Mouse (Mus musculus): ENCODE data around the gene Stab2. TPM values are rescaled to one million over a fixed set of nuclear protein-coding genes. Genes with fewer than 3 reads are reported as not detected.

Gene Stab2
- total RNA-seq, 2 experiments from 2014 or later, result 0.25 to 1.9 TPM

DNA sequence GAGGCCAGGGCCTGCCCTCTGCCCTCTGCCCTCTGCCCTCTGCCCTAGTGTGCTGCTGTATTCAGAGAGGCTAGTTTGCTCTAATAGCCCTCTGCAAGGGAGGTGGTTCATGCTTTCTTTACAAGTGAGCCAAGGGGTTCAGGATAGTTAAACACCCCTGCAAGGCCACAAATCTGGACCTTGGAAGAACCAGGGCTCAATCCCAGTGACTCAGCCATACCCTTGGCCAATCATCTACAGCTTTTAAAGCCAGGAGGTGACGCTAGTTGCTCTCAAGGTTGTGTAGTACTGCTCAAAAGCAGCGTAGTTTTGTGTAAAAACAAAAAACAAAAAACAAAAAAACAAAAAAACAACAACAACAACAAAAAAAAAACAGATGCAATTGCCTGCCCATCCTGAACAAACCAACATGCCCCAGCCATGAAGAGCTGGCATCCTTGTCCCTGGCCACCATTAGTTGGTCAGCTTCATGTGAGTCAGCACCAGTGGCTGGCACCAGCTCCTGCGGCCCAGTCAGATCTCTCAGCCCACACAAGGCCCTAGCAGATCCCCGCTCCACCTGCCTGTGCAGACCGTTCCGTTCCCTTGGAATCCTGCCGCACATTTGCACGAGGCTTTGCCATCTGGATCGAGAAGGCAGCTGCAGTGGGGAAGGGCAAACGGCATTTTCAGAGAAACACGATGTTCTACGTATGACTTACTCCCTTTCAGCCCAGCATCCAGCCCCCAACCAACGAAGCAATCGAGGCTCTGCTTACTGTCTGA, 117.5 kb downstream of the Stab2 start:
- no peak for DNase-seq

DNA sequence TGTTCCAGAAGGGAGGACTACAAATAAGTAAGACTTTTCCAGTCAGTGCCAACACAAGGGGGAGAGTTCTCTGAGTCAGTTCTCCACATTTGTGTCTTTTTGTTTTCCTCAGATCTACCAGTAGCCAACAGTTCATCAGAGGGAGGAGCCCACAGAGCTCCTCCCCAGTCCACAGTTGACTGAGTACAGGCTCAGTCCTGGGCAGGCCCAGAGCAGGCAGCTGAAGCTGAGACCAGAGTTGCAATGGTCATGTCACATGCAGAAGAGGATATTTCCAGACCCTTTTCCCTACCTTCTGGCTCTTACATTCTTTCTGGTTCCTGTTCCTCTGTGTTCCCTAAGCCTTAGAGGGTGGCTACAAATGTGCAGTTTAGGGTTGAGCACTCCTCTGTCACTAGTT, 118.4 kb downstream of the Stab2 start:
- DNase-seq, result no peak

DNA sequence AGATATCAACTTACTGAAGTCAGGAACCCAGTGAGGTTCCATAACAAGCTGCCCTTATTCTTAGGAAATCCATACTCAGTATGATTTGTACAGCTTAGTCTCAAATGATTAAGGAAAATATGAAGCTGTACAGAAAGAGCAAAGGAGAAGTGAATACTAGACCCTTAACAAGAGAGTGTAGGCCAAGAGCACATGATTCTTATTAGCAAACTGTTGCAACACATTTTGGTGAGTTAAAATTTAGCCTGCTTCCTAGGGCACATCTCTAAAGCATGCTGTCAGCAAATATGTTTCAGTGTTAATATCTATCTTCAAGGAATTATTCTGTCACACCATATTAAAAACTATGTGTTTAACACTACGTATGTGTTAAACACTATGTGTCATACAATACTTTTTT, 121.4 kb downstream of the Stab2 start:
- no peak for DNase-seq

DNA sequence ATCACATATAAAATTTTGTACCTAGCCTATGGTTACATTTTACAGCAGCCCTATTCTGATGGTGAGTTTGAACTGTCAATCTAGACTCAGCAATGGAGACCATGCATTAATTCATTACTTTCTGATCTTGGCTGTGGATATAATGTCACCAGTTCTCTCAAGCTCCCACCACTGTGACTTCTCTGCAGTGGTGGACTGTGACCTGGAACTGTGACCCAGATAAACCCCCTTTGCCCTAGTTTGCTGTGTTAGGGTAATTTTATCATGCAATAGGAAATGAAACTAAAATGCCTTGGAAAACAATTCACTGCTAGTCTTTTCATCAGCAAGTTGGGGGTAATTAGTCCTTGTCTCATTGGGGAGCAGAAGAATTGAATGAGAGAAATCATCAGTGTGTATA, 126.4 kb downstream of the Stab2 start:
- no peak for DNase-seq

DNA sequence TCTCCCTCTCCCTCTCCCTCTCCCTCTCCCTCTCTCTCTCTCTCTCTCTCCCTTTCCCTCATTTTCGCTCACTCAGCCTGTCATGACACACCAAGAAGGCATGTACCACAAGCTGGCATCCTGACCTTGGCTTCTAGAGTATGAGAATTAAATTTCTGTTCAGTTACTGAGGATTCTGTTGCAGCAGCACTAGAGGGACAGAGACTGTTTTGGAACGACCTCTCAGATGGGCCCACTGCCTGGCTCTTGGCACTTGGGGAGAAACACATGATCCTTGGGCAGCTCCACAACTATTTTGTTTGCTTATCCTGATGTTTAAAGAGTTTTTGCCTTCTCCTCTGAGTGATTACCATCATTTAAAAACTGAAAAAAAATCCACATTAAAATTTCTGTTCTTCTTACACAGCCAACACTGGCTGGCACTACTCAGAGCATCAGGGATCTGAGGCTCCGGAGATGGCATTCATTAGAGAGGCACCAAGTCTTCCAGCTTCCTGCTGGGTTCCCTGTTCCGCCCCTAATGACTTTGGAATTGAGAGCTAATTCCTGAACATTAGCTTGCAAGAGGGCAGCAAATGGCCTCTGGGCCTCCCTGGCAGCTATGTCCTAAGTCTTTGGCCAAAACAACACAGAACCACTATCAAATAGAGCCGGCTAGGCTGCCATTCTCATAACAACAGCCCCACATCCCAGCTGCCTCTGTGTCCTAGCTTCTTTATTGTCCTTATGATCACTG, 127.6 kb downstream of the Stab2 start:
- DNase-seq, result no peak

DNA sequence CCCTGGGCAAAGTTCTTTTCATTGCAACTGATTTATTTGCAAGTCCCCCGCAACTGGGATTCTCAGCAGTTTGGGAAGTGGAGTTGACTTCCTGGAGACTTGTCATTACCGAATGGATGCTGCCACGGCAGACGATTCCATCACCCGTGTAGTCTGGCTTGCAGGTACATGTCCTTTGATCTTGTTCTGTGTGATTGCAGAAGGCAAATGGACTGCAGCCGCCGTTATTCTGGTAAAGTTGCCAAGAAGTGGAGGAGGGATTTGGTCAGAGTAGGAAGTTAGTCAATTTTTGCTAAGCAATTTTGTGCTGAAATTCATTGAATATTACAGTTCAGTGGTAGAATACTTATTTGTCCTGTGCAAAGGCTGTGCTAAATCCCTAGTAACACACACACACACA, 129.1 kb downstream of the Stab2 start:
- DNase-seq, result no peak

DNA sequence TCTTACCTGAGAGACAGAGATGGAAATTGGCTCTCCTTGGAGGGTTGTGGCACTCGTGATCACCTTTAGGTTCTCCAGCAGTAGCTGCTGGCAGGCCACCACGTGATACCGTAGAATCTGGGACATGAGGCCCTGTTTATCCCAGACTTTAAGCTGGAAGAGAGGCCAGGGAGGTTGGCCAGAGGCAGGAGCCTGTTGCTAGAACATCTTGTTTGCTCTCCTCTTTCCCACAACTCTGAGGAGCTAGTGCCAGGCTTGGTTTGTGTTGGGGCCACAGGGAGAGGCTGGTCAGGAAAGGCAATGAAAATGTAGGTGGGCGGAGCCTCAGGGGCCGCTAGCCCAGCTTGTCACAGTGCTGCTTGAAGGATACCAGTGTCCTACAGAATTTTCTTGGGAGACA, 135.2 kb downstream of the Stab2 start:
- peak; percentile 15 to 16 for DNase-seq

DNA sequence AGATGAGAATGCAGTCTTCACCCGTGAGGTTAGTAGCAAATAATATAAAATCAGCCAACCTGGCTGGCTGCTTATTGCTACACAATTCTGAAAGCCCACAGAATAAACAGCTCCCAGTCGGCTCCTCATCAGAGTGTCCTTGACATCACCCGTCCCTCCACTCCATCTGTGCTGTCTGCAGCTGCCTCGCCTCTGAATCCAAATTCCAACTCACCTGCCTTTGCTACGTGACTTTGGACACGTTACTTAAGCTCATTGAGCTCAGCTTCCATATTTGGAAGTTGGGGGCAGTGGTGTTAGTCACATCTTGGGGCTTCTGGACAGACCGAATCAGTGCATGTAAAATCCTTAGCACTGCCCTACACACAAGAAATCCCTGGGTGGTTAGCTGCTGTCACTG, 135.7 kb downstream of the Stab2 start:
- no peak for DNase-seq

DNA sequence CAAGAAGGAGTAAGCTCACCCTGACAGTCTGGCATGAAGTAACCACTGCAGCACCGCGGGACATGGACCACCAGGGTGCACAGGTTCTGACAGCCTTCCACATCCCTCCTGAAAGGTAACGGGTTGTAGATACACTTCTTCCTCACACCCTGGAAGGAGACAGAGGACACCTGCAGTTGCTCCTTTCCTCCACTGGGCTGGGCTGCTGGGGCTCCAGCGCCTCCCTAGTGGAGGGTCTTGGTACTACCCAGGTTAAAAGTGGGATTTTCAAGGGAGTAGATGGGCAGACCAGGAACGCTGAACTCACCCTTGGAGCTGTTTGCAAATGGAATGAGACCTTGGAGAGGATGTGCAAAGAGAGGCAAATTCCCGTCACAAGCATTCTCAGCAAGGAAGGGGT, 144.4 kb downstream of the Stab2 start:
- DNase-seq, result no peak

DNA sequence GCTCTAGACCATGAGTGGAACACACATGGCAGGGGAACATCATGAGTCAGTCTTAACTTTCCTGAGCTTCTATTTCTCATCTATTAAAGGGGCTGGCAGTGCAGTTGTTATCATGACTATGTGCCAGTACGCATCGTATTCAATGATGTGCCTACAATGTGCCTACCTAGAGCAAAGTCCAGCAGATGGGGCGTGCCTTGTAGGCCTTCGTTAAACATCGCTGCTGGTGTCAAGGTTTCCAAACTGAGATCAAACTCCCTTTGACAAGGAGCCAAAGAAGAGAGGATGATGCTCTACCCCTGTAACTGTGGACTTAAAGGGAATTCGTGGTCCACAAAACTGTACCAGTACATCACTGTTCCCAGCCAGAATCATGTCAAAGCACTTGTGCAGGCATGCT, 145.3 kb downstream of the Stab2 start:
- DNase-seq, result no peak

DNA sequence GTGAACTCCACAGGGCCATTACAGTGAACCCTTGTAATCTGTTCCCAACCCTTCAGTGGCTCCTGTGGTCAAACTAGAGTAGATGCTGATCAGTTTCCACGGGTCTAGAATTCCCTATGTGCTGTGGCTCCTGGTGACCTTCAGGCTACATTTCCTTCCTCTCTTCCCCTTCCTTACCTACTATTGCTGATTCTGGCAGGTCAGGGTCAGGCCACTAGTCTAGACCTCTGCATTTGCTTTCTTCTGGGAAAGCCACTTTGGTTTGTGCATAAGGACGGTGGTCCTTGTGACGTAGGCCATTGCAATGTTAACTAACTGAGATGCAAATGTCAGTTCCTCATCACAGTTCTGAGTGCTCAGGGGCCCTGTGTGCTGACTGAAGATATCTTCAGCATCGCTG, 147.4 kb downstream of the Stab2 start:
- DNase-seq, result no peak

DNA sequence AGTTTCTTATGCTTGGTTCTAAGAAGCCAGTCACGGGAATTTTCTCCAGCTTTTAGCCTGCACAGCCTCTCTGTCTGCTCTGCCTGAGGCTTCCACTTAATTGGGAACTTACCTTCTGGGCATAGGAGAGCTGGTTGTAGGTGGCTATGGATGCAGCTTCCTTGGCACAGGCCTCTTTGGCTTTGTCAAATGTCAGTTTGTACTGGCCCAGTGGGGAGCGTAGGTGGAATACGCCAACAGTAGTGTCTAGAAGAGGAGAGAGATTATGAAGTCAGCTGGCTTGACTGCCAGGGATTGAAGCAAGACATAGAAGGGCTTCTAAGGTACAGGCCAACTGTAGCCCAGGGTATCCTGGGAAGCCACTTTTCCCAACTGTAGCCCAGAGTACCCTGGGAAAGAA, 154.4 kb downstream of the Stab2 start:
- no peak for DNase-seq

DNA sequence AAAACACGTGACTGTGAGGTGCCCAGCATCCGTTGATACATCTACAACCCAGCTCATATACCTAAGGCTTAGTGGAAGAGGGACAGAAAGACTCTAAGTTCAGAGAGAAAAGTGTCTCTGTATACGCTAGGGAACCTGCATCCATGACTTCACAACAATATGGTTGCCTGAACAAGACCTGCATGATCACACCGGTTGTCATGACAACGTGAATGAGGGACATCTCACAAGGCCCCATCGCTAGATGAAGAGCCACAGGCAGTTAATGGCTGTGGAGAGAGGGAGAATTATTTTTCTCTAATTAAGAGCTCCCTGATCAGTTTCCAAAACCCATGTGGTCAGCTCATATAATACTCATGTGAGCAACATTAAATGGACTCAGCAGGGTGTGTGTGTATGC, 155.7 kb downstream of the Stab2 start:
- DNase-seq, result no peak

DNA sequence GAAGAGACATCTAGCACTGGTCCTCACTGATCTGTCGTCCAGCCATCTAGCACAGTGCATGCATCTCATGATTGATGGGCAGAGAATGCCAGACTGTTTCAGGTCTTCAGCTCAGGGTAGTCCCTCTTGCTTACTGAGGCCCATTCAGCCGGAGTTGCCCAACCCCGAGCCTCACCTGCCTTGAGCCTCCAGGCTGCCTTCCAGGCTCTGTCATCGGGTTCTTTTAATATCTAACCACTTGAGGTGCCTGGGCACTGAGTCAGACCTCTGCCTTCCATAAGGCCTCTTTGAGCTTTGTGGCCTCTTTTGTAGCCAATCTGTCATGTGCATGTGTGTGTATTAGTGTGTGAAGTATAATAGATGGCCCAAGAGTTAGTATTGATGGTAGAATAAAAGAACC, 158.3 kb downstream of the Stab2 start:
- peak in 1 of 2 experiments; percentile 34 for DNase-seq

DNA sequence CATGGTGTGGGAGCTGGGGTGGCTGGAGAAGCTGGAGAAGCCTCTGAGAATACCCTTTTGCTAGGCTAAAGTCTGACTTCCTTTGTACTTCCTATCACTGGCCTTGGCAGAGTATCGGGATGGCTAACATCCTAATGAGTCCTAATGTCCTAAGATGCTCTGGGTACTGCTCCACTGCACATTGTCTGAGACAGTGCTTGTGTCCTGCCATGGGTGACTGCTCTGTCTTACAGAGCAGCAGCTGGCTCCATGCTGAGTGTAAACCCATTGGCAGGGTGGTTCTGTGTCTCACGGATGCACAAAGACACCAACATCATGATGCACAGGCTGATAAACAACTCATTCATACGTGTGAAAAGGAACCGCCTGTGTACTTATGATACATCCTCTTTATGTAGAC, 158.7 kb downstream of the Stab2 start:
- DNase-seq, result no peak

DNA sequence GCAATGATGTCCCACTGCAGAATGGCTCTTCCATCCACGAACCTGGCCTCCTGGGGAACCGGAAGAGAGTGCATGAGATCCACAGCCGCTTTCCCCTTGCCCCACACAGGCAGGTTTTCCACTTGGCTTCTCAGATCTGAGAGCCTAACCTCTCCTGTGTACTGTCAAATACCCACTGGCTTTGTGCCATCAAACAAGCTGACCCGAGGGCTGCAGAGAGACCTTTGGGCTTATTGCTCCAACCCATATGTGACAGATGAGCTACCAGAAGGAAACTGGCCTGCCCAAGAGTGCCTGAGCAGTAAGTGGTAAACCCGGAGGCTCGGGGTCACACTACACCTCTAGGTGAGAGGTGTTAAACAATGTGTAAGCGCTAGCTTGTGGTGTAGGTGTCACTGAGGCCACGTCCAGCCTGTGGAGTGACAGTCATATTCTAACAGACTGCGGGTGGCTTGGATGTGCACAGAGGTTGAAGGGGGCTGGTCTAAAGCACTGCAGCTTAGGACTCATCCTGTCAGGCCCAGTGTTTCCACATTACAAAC, 160.8 kb downstream of the Stab2 start:
- DNase-seq, result no peak

DNA sequence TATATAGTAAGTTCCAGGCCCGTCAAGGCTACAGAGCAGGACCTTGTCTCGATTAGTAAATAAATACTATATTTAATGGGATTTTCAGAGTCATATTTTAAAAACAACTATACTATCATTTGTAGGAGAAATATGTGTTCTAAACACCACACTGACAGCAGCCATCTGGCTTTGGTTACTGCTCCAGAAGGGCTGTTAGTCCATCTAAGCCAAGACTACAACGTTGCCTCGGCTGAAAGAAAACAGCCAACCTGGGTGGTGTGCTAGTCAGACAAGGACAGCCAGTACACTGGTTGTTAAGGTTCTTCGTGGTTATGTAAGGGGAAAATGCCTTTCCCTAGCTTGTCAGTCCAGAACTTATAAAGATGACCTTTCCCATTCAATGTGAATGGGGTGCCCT, 165.2 kb downstream of the Stab2 start:
- no peak for DNase-seq

DNA sequence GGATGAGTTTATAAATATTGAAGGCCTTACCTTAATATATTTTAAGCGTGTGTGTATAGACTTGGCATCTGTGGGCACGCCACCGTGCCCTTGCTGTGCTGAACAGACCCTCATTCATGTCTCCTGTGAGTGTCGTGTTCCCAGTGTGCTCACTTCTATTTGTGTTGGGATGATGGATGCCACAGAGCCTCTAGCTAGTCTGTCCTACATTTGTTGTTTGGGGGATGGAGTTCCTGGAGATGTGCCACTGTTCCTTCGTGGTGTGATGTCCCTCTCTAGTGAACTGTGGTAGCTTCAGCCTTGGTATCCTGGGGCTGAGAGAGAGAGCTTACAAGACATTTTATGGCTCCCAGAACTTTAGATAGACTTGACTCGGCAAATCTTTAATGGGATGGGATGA, 169.0 kb downstream of the Stab2 start:
- DNase-seq, result no peak

DNA sequence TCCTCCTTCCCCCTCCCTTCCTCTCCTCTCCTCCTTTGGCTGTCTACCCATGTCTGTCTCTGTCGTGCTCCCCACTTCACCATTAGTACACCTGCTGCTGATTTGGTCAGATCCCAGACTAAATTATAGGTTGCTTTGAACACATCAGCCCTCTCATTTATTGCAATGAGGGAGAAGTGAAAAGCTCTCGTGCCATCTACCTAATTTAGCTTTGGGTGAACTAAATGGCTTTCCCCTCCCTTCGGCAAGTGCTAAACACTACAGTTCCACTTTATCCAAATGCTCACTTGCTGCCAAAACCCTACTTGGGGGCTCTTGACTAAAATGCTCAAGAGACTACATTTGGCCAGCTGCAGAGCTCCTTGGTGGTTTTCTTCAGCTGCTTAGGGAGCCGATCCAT, 171.0 kb downstream of the Stab2 start:
- DNase-seq, result no peak

DNA sequence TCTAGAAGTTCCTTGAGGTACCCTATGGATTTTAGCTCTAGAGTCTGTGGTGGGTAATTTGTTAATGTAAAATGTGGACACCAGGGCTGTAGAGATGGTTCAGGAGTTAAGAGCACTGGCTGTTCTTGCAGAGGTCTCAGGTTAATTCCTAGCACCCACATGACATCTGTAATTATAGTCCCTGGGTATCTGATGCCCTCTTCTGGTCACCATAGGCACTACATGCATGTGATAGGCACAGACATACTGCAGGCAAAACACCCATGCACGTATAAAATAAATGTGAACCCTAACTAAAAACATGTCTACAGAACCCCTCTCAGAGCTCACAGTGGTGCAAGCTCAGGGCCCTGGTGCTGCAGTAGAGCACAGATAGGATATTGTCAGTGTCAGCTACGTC, 178.3 kb downstream of the Stab2 start:
- DNase-seq, result no peak

DNA sequence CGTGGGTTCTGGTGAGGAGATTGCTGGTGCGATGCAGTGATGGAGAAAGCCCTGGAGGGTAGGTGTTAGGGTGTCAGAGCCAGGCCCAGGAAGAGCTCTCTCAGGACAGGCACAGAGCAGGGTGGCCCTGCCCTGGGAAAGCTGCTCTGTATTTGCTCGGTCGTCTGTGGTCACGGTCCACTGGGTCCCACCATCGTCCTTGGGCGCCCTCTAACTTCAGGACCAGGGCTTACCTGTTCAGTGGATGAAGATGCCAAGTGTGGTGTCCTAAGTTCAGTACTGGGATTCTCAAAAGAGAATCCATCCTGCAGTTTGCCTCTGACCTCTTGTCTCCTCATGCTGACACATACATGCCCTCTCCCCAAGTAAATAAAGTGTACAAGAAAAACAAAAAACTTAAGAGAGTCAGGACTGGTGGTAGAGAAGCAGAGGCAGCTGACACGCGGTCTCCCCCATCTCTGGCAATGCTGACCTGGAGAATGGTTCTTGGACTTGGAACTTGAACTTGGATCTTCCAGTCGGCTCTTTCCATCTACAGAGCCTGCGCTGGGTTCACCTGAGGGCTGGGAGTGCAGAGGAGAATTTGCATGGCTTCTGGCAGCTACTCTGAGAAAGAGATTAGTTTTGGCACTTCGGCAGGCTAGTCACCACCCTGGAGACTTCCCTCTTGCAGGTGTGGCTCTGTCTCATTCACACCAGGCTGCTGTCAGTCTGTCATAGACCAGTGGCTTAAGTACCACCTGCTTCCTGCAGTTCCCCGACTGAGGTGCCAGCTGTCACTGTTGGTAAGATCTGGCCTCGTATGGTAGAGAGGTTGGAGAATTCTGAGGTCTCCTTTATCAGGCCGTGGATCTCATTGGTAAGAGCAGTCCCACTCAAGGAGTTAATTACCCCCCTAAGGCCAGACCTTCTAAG, 179.3 kb downstream of the Stab2 start:
- DNase-seq, result no peak

DNA sequence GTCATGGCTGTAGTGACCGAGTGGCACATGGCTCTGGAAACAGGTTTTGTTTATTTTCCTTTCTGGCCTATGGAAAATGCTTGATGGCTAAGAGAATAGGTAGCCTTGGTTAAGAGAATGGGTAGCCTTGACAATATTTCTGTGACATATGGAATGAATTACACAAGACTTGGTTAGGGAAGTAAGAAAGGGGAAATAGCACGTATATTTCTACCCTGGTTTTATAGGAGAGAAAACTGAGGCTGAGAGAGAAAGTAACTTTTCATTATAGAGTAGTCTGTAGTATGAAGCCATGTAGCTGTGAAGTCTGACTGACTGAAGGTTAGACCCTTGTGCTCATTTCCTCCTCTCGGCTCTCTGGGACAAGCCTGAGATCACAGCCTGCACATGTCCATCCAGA, 180.9 kb downstream of the Stab2 start:
- no peak for DNase-seq

All from heart, adult 18-20 months (tissue).